Mouse (Mus musculus) liver, postnatal 0 days (tissue): ENCODE measurements around the gene Celf3. TPM values are rescaled to one million over a fixed set of nuclear protein-coding genes. Genes with fewer than 3 reads are reported as not detected.

Source experiments
- ATAC-seq: fragments of 200-750 bp; cut with Nextera tagmentation; 2 replicates; pipeline ENCODE4 v1.8.0; 2017; ENCODE audit warnings: mild to moderate bottlenecking, moderate library complexity
- DNase-seq: peaks from one replicate; pipeline ENCODE4 v3.0.0-alpha.2; 2016
- H3K27ac ChIP-seq: fragments of 300-500 bp; sonication (generic); 2 replicates; pipeline ENCODE4 v1.5.1; 2014; ENCODE audit warnings: antibody characterized with exemption, moderate library complexity, mild to moderate bottlenecking, low read depth
- H3K27me3 ChIP-seq: fragments of 300-500 bp; sonication (generic); 2 replicates; pipeline ENCODE4 v1.6.1; 2014; ENCODE audit warnings: low read length, control low read depth, mixed read lengths; ENCODE audit not compliant: insufficient read depth
- H3K36me3 ChIP-seq: fragments of 300-500 bp; sonication (generic); replicated peaks from 2 replicates; pipeline ENCODE4 v1.6.1; 2014; ENCODE audit warnings: mild to moderate bottlenecking, control low read depth, low read length, moderate library complexity, mixed read lengths; ENCODE audit not compliant: insufficient read depth
- H3K4me1 ChIP-seq: fragments of 300-500 bp; sonication (generic); 2 replicates; pipeline ENCODE4 v1.6.1; 2014; ENCODE audit warnings: antibody characterized with exemption, mild to moderate bottlenecking, control low read depth; ENCODE audit not compliant: insufficient read depth
- H3K4me2 ChIP-seq: fragments of 300-500 bp; sonication (generic); 2 replicates; pipeline ENCODE4 v1.6.1; 2014; ENCODE audit warnings: low read depth, mild to moderate bottlenecking, low read length, moderate library complexity, mixed read lengths
- H3K4me3 ChIP-seq: fragments of 300-500 bp; sonication (generic); 2 replicates; pipeline ENCODE4 v1.5.1; 2014; ENCODE audit warnings: low read depth, low read length
- H3K9ac ChIP-seq: fragments of 300-500 bp; sonication (generic); replicated peaks from 2 replicates; pipeline ENCODE4 v1.6.1; 2014; ENCODE audit warnings: mild to moderate bottlenecking, moderate library complexity
- H3K9me3 ChIP-seq: fragments of 300-500 bp; sonication (generic); 2 replicates; pipeline ENCODE4 v1.6.1; 2016; ENCODE audit warnings: mild to moderate bottlenecking, control low read depth, low read length, mixed read lengths
- CTCF ChIP-seq: sonication (generic); IDR thresholded peaks from 2 replicates; pipeline ENCODE4 v1.5.1; 2016; ENCODE audit warnings: antibody characterized with exemption, low read depth
- EP300 ChIP-seq: IDR thresholded peaks from 2 replicates; pipeline ENCODE4 v1.6.1; 2016; ENCODE audit warnings: antibody characterized with exemption, low read depth, mild to moderate bottlenecking
- WGBS: fragments of 180-500 bp; shearing (Covaris S2); extraction: QIAGEN DNeasy Blood & Tissue Kit; methylation state at CpG from one replicate; pipeline ENCODE4 v1.1.7; 2014; ENCODE audit not compliant: insufficient replicate concordance; 5-methylcytosine and 5-hydroxymethylcytosine counted together
- polyA plus RNA-seq: library from polyadenylated mRNA; unstranded; fragments of >200 nt; fragmentation: Nextera tagmentation; extraction: Ambion mirVana; gene quantifications from 2 replicates; pipeline ENCODE4 v1.2.1, GENCODE M21; 2015

Gene Celf3
- 0.04 and 0.06 TPM in 2 replicates for polyA plus RNA-seq

DNA sequence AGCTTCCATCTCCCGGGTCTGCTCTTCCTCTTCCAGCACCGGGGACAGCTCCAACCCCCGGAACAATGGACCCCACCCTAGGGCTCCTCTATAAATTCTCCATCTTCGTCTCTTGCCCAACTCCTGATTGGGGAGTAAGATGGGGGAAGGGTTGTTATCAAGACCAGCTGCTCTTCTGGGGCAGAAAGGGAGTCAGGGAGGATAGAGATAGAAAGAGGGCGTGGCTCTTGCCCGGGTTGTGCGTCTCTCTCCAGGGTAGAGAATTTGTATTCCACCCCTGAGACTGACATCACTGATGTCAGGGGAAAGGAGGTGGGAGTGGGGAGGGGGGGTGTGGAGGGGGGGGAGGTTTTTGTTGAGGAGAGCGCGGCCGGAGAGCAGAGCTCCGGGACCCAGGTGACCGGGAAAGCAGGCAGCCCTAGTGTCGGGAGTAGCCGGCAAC is at the start of gene Celf3:
Celf3 (plus strand) TSS at position 315 of the 442 bp plus-strand sequence.
- Histone ChIP-seq H3K4me3 (no peak within 1 kb of the TSS), H3K4me2 (no peak within 1 kb of the TSS), H3K9me3 (no peaks in the 10 kb centered on the region), H3K27ac (no peak within 1 kb of the TSS), H3K4me1 (no peaks in the 10 kb centered on the region), H3K9ac (no peak within 1 kb of the TSS), H3K27me3 (peaks cover 24% of the 10 kb centered on the region), H3K36me3 (no peaks in the 10 kb centered on the region)
- ATAC-seq (peak; percentile 67), DNase-seq (no peak)
- no peak for TF ChIP-seq CTCF
- TF ChIP-seq EP300 = no peak
- 3% methylated on average over 13 of the region's 14 CpGs for WGBS

DNA sequence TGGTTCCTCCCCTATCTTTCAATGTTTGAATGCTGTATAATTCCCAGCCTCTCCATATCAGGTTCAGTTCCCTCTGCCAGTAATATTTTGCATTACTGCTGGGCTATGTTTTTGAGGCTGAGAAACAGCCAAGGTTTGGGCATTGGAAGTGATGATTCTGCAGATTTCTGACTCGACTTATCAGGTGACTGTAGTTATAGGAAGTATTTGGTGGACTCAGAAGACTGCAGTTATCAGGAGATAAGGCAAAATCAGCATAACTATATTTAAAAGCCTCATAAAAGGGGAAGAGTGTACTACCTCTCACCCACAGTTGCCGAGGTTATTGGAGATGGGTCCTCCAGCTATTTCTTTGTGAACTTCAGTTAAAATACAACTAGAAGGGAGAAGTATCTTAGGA is 47.1 kb upstream of the Celf3 start:
- WGBS = 22% methylated on average over 2 of the region's 2 CpGs

DNA sequence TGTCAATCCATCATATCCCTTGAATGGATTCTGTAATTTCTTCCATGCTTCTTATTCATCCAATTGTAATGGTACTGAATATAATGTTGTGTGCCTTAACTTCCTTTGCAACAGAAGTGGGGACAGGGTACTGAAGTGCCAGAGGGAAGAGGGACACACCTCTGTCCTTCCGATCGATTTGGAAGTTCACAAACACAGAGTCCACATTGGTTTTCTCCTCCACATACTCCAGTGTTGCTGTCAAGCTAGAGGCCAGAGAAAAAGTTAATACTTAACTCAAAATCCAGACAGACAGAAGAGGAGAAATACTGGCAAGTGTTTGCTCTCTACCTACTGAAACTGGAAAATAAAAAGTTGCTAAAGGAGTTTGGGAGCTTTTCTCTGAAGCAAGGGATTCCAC is 43.8 kb upstream of the Celf3 start:
- Histone ChIP-seq H3K9me3 (no peaks in the 10 kb centered on the region), H3K27me3 (no peaks in the 10 kb centered on the region), H3K4me2 (no peak overlapping the region), H3K4me1 (peaks cover 3% of the 10 kb centered on the region; the same call in 1 of the 2 replicates), H3K27ac (peak overlapping the region; percentile 11; the same call in 1 of the 2 replicates), H3K4me3 (no peak overlapping the region), H3K36me3 (no peaks in the 10 kb centered on the region), H3K9ac (no peak overlapping the region)
- DNase-seq (no peak), ATAC-seq (peak; percentile 62; the same call in 1 of the 2 replicates)
- no peak for TF ChIP-seq CTCF
- no peak for TF ChIP-seq EP300
- 54% methylated on average over 2 of the region's 2 CpGs for WGBS

More for the DNA sequence above, 47.1 kb upstream of the Celf3 start:
- Histone ChIP-seq H3K4me2 (no peak overlapping the region), H3K4me1 (peaks cover 3% of the 10 kb centered on the region; the same call in 1 of the 2 replicates), H3K36me3 (no peaks in the 10 kb centered on the region), H3K4me3 (no peak overlapping the region), H3K9me3 (no peaks in the 10 kb centered on the region), H3K9ac (no peak overlapping the region), H3K27me3 (no peaks in the 10 kb centered on the region), H3K27ac (no peak overlapping the region)
- TF ChIP-seq CTCF (no peak), EP300 (no peak)
- no peak for DNase-seq
- no peak for ATAC-seq

DNA sequence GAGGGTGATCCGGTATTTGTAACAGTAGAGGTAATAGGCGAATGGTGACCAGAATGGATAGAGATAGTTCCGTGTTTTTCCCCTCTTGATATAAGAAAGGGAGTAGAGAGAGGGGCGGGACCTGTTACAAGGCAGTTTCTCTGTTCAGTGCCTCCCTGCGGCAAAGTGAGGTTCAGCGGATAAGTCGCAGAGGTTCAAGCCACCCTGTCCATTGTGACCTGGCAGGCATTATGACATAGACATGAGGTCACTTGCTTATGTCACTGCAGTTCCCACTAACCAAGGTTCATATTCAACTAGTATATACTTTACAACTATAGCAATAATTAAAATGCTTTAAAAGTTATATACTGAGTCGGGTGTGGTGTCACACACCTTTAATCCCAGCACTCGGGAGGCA is 41.7 kb upstream of the Celf3 start:
- Histone ChIP-seq H3K27me3 (no peaks in the 10 kb centered on the region), H3K27ac (no peak overlapping the region), H3K4me1 (peaks cover 3% of the 10 kb centered on the region; the same call in 1 of the 2 replicates), H3K4me3 (no peak overlapping the region), H3K36me3 (no peaks in the 10 kb centered on the region), H3K9ac (no peak overlapping the region), H3K9me3 (no peaks in the 10 kb centered on the region), H3K4me2 (no peak overlapping the region)
- DNase-seq = no peak
- ATAC-seq = no peak
- WGBS = 80% methylated on average over 9 of the region's 9 CpGs
- TF ChIP-seq CTCF (no peak), EP300 (no peak)

DNA sequence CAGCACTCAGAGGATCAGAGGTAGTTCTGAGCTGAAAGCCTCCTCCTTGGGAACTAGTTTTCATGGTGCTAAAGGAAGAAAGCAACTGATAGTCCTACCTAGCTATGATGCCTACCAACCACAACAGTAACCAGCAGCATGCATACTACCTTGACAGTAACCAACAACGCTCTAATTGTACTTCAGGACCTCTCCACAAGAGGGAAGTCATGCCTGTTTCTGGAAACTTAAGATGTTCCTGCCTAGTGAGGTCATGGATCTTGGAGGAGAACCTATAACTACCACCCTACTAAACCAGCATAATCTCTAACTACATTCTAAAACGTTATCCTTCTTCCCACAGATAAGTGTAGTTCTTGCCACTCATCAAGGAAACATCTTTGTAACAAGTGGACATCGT is 36.9 kb upstream of the Celf3 start:
- H3K4me1 ChIP-seq = peaks cover 11% of the 10 kb centered on the region
- ATAC-seq (no peak), DNase-seq (no peak)
- H3K4me3 ChIP-seq = no peak overlapping the region
- H3K4me2 ChIP-seq = no peak overlapping the region
- H3K9me3 ChIP-seq = no peaks in the 10 kb centered on the region
- no peak overlapping the region for H3K9ac ChIP-seq
- no peaks in the 10 kb centered on the region for H3K27me3 ChIP-seq
- no peak overlapping the region for H3K27ac ChIP-seq
- WGBS = 43% methylated on average over 3 of the region's 3 CpGs
- TF ChIP-seq CTCF (peak; percentile 49), EP300 (no peak)
- H3K36me3 ChIP-seq = peaks cover 9% of the 10 kb centered on the region

DNA sequence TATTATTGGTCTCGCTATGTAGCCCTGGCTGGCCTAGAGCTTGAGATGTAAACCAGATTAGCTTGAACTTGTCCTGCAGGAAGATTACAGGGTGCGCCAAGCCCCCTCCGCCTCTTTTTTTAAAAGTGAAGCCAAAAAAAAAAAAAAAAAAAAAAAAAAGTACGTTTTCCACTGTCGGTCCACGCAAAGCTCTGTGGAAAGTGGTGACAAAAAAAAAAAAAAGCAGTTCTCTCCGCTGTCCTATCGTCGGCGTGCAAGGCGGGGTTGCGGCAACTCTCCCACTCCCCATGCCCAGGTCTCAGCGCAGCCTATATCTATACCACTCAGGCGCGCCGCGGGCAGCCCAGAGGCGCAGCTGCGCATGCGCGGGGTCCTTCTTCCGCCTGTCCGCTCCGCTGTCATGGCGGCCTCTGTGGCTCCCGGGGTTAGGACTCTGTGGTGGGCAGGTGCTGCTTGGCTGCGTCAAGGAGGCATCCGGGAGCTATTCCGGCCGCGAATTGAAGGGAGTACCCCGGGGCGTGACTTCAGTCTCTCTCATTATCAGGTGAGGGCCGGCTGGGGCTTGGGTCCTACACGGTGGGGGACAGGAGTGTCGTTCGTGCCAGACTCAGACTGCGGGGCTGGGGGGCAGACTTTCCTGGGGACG is 35.0 kb upstream of the Celf3 start, which contains the start of gene Mrpl9:
Mrpl9 (plus strand) TSS at position 368 of the 646 bp plus-strand sequence.
- Histone ChIP-seq H3K36me3 (peaks cover 26% of the 10 kb centered on the region), H3K27me3 (no peaks in the 10 kb centered on the region), H3K4me2 (peak within 1 kb of the TSS; percentile 92), H3K4me3 (peak within 1 kb of the TSS; percentile 89), H3K9me3 (no peaks in the 10 kb centered on the region), H3K9ac (peak within 1 kb of the TSS; percentile 95), H3K4me1 (peaks cover 11% of the 10 kb centered on the region), H3K27ac (peak within 1 kb of the TSS; percentile 83)
- ATAC-seq (peak; percentile 99), DNase-seq (peak; percentile 96)
- TF ChIP-seq EP300 = no peak
- TF ChIP-seq CTCF = no peak
- WGBS = under 1% methylated on average over 39 of the region's 39 CpGs
